Mouse (Mus musculus) stomach, embryonic 14.5 days (tissue): Measurements from ENCODE around the gene Slc7a11. TPM values are rescaled to one million over a fixed set of nuclear protein-coding genes. Genes with fewer than 3 reads are reported as not detected.

Experiments used
- ATAC-seq: fragments of 200-750 bp; cut with Nextera tagmentation; 2 replicates; pipeline ENCODE4 v1.8.0; 2017; ENCODE audit warnings: low read depth, moderate TSS enrichment; ENCODE audit not compliant: insufficient number of reproducible peaks, insufficient read depth, low FRiP score
- H3K27ac ChIP-seq: fragments of 300-500 bp; sonication (generic); 2 replicates; pipeline ENCODE4 v1.5.1; 2014; ENCODE audit warnings: mild to moderate bottlenecking, low read length, moderate library complexity, mixed read lengths
- H3K27me3 ChIP-seq: fragments of 300-500 bp; sonication (generic); 2 replicates; pipeline ENCODE4 v1.6.1; 2014; ENCODE audit warnings: low read length, control low read depth, mixed read lengths; ENCODE audit not compliant: control insufficient read depth, insufficient read depth
- H3K36me3 ChIP-seq: fragments of 300-500 bp; sonication (generic); 2 replicates; pipeline ENCODE4 v1.6.1; 2014; ENCODE audit warnings: mild to moderate bottlenecking, control low read depth, low read length, moderate library complexity, mixed read lengths; ENCODE audit not compliant: control insufficient read depth, insufficient read depth
- H3K4me1 ChIP-seq: fragments of 300-500 bp; sonication (generic); 2 replicates; pipeline ENCODE4 v1.6.1; 2014; ENCODE audit warnings: low read length, control low read depth, mixed read lengths; ENCODE audit not compliant: control insufficient read depth, insufficient read depth
- H3K4me2 ChIP-seq: fragments of 300-500 bp; sonication (generic); replicated peaks from 2 replicates; pipeline ENCODE4 v1.6.1; 2014; ENCODE audit warnings: low read depth, low read length, control low read depth
- H3K4me3 ChIP-seq: fragments of 300-500 bp; sonication (generic); 2 replicates; pipeline ENCODE4 v1.5.1; 2014; ENCODE audit warnings: low read depth, low read length, control low read depth
- H3K9ac ChIP-seq: fragments of 300-500 bp; sonication (generic); replicated peaks from 2 replicates; pipeline ENCODE4 v1.6.1; 2014; ENCODE audit warnings: low read depth, mild to moderate bottlenecking, control low read depth, low read length, moderate library complexity, mixed read lengths
- H3K9me3 ChIP-seq: fragments of 300-500 bp; sonication (generic); 2 replicates; pipeline ENCODE4 v1.6.1; 2016; ENCODE audit warnings: low read depth, low read length, control low read depth; ENCODE audit not compliant: control insufficient read depth
- WGBS: fragments of 180-500 bp; shearing (Covaris S2); extraction: QIAGEN DNeasy Blood & Tissue Kit; methylation state at CpG from one replicate; pipeline ENCODE4 v1.1.7; 2014; 5-methylcytosine and 5-hydroxymethylcytosine counted together
- polyA plus RNA-seq: library from polyadenylated mRNA; unstranded; fragments of >200 nt; fragmentation: Nextera tagmentation; extraction: Ambion mirVana; gene quantifications from 2 replicates; pipeline ENCODE4 v1.2.1, GENCODE M21; 2014

Gene Slc7a11
- polyA plus RNA-seq, 1 experiment from 2014 or later: 0.29 TPM

- Histone ChIP-seq H3K27me3 (no peaks in the 10 kb centered on the region), H3K9me3 (no peaks in the 10 kb centered on the region), H3K27ac (no peak overlapping the region), H3K36me3 (no peaks in the 10 kb centered on the region), H3K4me1 (no peaks in the 10 kb centered on the region), H3K4me3 (no peak overlapping the region), H3K9ac (no peak overlapping the region), H3K4me2 (no peak overlapping the region)
- ATAC-seq: no peak
- WGBS: 66% methylated on average over 14 of the region's 14 CpGs
Measured at GRCm38 (mm10) chr3:50307339-50308327, 135.8 kb downstream of the Slc7a11 start.

- no peaks in the 10 kb centered on the region for H3K36me3 ChIP-seq
- H3K4me3 ChIP-seq: no peak overlapping the region
- ATAC-seq: no peak
- no peaks in the 10 kb centered on the region for H3K27me3 ChIP-seq
- WGBS: 88% methylated on average over 8 of the region's 8 CpGs
- no peak overlapping the region for H3K4me2 ChIP-seq
- H3K4me1 ChIP-seq: no peaks in the 10 kb centered on the region
- no peaks in the 10 kb centered on the region for H3K9me3 ChIP-seq
- no peak overlapping the region for H3K9ac ChIP-seq
- no peak overlapping the region for H3K27ac ChIP-seq
Measured at GRCm38 (mm10) chr3:50306334-50306733, 137.1 kb downstream of the Slc7a11 start.

- Histone ChIP-seq H3K4me2 (no peak overlapping the region), H3K36me3 (no peaks in the 10 kb centered on the region), H3K4me1 (no peaks in the 10 kb centered on the region), H3K27ac (no peak overlapping the region), H3K9me3 (no peaks in the 10 kb centered on the region), H3K4me3 (no peak overlapping the region), H3K27me3 (no peaks in the 10 kb centered on the region), H3K9ac (no peak overlapping the region)
- no peak for ATAC-seq
- WGBS: 60% methylated on average over 4 of the region's 4 CpGs
Measured at GRCm38 (mm10) chr3:50304137-50304536, 139.3 kb downstream of the Slc7a11 start.

- H3K9ac ChIP-seq: no peak overlapping the region
- H3K27me3 ChIP-seq: no peaks in the 10 kb centered on the region
- no peaks in the 10 kb centered on the region for H3K4me1 ChIP-seq
- WGBS: 31% methylated on average over 6 of the region's 6 CpGs
- no peak overlapping the region for H3K27ac ChIP-seq
- no peaks in the 10 kb centered on the region for H3K9me3 ChIP-seq
- no peak overlapping the region for H3K4me3 ChIP-seq
- H3K4me2 ChIP-seq: no peak overlapping the region
- 0 out of 2 replicates have a peak, but pooled peaks have one; percentile 23 for ATAC-seq
- H3K36me3 ChIP-seq: no peaks in the 10 kb centered on the region
Measured at GRCm38 (mm10) chr3:50302648-50303047, 140.8 kb downstream of the Slc7a11 start.

GRCm38 (mm10) chr3:50300952-50301303 lies 142.5 kb downstream of the Slc7a11 start:
- Histone ChIP-seq H3K4me3 (no peak overlapping the region), H3K4me2 (no peak overlapping the region), H3K4me1 (no peaks in the 10 kb centered on the region), H3K36me3 (no peaks in the 10 kb centered on the region), H3K9ac (no peak overlapping the region), H3K27ac (no peak overlapping the region), H3K27me3 (no peaks in the 10 kb centered on the region), H3K9me3 (no peaks in the 10 kb centered on the region)
- no peak for ATAC-seq
- WGBS: 5% methylated on average over 4 of the region's 4 CpGs

GRCm38 (mm10) chr3:50300002-50300951 lies 143.1 kb downstream of the Slc7a11 start:
- ATAC-seq: no peak

DNA sequence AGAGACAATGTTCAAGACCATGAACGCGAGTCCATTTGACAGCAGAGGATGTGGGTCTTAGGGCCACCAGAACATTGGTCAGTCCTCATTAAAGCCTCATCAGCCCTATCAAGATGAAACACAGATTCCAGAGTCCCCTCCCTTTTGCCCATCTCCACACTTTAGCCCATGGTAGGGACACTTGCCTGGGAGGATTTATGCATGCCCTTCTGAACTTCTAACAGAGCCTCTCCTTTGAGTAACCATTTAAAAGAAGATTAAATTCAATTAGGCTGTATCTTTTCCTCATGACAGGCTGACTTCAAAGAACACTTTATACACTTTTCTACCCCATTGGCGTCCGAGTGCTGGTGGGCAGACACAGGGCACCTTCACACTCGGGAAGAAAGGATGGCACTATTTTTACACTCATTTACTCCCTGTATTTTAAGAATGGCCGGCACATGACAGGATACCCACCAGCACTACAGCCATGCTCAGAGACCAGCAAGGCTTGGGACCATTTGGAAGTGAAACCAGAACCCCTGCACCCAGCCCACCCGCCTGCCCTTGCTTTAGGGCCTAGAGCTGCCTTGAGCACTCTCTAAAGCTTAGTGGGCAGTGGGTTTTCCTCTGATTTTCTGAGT lies 144.9 kb downstream of the Slc7a11 start:
- H3K4me3 ChIP-seq: no peak overlapping the region
- no peak overlapping the region for H3K4me2 ChIP-seq
- H3K9ac ChIP-seq: no peak overlapping the region
- H3K4me1 ChIP-seq: no peaks in the 10 kb centered on the region
- no peaks in the 10 kb centered on the region for H3K27me3 ChIP-seq
- WGBS: 78% methylated on average over 7 of the region's 7 CpGs
- no peak for ATAC-seq
- H3K36me3 ChIP-seq: no peaks in the 10 kb centered on the region
- H3K27ac ChIP-seq: no peak overlapping the region
- no peaks in the 10 kb centered on the region for H3K9me3 ChIP-seq

More at GRCm38 (mm10) chr3:50300002-50300951, 143.1 kb downstream of the Slc7a11 start:
- no peaks in the 10 kb centered on the region for H3K27me3 ChIP-seq
- no peaks in the 10 kb centered on the region for H3K36me3 ChIP-seq
- H3K4me1 ChIP-seq: no peaks in the 10 kb centered on the region
- H3K9ac ChIP-seq: no peak overlapping the region
- no peak overlapping the region for H3K27ac ChIP-seq
- no peak overlapping the region for H3K4me2 ChIP-seq
- H3K9me3 ChIP-seq: no peaks in the 10 kb centered on the region
- no peak overlapping the region for H3K4me3 ChIP-seq
- WGBS: 77% methylated on average over 17 of the region's 17 CpGs

DNA sequence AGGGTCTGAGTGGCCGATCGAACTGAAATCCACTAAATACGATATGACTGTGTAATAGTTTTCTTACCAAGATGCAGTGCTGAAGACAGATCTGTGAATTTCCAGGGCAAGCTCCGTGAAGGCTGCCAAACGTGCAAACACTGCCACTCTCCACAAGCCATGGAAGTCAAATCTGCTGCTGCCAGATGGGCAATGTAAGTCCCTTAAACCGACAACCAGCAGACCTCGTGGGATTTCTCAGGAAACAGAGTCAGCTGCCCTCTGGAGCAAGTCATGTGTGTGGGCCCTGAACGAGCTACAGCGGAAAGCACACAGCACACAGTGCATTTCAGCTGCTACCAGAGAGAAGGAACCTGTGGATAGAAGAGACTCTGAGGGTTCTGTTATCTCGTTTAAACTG lies 146.5 kb downstream of the Slc7a11 start:
- H3K4me3 ChIP-seq: no peak overlapping the region
- H3K4me2 ChIP-seq: no peak overlapping the region
- H3K36me3 ChIP-seq: no peaks in the 10 kb centered on the region
- H3K9ac ChIP-seq: no peak overlapping the region
- no peaks in the 10 kb centered on the region for H3K27me3 ChIP-seq
- H3K4me1 ChIP-seq: no peaks in the 10 kb centered on the region
- no peak overlapping the region for H3K27ac ChIP-seq
- no peak for ATAC-seq
- WGBS: 50% methylated on average over 10 of the region's 10 CpGs
- no peaks in the 10 kb centered on the region for H3K9me3 ChIP-seq
